Mouse (Mus musculus) MEL-GATA-1-ER (cell line): ENCODE measurements around the gene Wfdc13.

ENCODE experiments used
- DNase-seq: peaks from one replicate; pipeline ENCODE4 v3.0.0-alpha.2; 2012; ENCODE audit warnings: low read depth; ENCODE audit errors: extremely low read depth

The Wfdc13 gene

DNA sequence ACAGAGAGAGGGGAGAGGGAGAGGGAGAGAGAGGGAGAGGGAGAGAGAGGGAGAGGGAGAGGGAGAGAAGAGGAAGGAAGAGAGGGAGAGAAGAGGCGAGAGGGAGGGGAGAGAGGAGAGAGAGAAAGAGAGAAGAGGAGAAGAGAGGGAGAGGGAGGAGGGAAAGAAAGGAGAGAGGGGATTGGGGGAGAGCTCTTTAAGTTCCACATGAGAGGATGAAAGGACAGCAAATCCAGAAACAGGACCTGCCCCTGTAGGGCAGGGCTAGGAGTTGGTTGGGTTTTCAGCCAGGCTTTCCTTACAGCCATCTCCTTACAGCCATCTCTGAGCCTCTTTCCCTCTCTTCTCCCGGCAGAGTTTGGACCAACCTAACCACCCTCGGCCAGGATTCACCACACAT lies at the start of gene Wfdc13:
TSS of gene Wfdc13 (plus strand) at position 301 of the 400 bp plus-strand sequence.
- DNase-seq, result no peak

DNA sequence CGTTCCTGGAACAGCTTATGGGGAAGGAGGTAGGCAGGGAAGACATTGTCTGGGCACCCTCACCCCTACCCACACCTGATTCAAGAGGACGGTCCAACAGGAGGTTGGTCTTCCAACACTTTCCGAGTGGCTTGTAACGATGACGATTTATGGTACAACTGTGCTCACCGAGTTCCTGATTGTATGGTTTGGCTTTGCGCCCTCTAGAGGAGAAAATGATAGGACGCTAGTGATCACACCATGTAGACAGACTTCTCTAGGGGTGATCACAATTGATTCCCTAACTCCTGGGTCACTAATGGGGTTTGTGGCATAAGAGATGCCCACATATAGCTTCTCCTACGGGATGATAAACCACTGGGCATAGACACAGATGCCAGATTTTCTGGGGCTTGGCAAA lies 49.6 kb upstream of the Wfdc13 start:
- DNase-seq, result peak; percentile 22

DNA sequence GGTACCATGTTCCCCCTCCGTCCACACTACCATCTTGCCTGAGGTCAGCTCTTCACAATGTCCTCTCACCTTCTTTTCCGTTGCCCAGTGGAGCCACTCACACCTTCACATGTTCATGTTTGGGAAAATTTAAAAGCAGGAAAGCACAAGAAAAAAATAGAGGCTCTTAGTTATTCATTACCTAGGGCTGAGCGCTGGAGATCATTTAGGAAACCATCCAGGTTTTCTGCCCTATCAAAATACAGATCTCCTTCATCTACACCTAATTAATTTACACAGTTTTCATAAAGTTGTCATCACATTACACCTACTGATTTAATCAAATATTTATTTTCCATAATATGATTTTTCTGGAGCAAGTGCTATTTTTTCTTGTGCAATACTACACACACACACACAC lies 46.2 kb upstream of the Wfdc13 start, which contains the start of gene Wfdc16:
TSS of gene Wfdc16 (minus strand) at position 101 of the 400 bp plus-strand sequence.
- no peak for DNase-seq

DNA sequence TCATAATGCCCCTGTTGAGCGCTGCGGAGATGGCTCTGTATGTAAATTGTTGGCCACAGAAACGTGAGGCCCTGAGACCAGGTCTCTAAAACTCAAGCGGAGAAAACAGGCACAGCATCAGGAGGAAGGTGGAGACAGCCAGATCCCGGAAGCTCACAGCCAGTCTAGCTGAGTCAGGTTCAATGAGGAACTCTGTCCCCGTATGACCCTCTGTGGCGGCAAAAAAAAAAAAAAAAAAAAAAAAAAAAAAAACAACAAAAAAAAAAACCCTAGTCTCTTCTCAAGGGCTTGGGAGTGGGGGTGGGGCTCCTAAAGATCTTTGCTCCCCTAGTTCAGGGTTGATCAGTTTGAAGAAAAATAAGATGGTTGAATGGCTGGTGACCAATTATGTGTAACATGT lies 43.8 kb upstream of the Wfdc13 start:
- DNase-seq, result peak; percentile 81

DNA sequence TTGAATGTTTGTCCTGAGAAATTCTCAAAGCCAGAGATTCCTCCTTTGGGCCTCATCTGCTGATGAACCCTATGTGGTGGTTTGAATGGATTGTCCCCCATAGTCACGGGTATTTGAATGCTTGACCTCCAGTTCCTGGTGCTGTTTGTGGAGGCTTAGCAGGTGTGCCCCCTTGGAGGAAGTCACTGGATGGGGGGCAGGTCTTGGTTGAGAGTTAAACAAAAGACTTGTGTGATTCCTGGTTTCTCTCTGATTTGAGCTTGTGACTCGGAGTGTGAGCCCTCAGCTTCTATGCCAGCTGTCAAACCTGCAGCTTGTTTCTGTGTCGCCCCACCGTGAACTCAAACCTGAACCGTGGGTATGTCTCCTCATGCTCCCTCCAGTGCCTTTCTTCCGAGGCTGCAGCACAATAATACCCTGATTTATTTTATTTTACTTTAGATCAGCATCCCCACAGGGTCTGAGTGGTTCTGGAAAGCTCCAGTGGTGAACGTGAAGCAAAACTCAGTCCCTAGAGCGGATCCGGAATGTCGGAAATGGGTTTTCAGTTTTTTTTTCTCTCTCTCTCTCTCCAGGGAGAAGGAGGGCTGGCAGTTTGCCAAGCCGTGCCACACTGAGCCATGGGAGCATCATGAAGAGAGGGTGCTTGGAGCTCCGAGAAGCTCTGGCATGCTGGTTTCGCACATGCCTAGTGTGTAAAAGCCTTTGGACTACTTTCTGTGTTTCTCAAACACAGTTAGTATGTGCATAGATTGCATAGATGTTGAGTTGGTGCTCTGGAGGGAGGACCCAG lies 42.8 kb upstream of the Wfdc13 start:
- no peak for DNase-seq

DNA sequence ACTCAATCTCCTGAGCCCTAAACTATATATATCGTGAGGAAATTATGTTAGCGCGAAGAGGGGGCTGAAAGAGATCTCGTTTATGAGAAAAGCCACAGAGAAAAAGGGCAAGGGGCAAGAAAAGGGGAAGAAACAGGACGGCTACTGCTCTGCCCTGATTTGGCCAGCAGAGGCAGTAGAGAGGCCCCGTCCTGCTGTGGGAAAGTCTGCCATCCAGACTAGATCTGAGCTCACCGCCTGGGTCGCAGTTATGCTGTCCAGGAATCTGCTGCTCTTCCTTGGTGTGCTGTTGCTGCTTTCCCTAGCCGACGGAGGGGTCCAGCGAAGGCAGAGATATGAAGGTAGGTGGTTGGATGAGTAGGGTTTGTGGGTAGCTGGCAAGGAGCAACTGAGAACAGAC lies 29.0 kb upstream of the Wfdc13 start, which contains the start of gene Wfdc10:
TSS of gene Wfdc10 (plus strand) at position 189 of the 400 bp plus-strand sequence.
- DNase-seq, result peak; percentile 25

DNA sequence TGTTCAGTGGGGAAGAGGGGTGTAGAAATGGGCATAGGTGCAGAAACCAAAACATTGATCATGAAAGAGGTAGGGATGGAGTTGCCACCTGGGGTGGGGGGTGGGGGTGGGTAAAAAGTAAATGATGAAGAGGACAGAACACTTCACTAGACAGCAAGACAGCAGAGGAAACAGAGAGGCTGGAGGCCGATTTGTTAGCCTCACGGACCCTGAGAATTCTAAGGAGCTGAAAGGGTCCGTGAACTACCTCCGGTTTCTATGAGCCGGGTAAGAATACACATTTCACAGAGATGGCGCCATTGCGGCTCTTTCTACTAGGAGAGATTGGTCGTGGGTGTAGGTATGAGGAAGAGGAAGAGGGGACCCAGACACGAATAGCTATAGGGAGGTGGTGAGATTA lies 28.4 kb upstream of the Wfdc13 start, which contains the start of gene Wfdc9:
TSS of gene Wfdc9 (minus strand) at position 101 of the 400 bp plus-strand sequence.
- no peak for DNase-seq

DNA sequence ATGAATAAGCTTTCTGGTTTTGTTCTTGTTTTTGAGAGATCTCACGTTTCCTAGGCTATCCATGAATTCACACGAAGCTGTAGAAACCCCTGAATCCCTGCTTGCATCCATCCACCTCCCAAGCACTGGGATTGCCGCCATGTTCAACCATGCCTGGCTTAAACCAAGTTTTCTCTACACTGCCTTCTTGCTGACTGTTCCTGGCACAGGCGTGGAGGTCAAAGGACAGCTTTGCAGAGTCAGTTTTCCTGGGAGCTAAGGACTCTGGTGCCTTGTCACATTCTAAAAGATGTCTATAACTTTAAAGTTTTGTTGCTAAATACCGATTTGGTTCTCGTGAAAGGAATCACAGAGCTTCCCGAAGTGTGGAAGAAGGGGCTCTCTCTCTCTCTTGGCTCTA lies 20.1 kb upstream of the Wfdc13 start:
- no peak for DNase-seq

DNA sequence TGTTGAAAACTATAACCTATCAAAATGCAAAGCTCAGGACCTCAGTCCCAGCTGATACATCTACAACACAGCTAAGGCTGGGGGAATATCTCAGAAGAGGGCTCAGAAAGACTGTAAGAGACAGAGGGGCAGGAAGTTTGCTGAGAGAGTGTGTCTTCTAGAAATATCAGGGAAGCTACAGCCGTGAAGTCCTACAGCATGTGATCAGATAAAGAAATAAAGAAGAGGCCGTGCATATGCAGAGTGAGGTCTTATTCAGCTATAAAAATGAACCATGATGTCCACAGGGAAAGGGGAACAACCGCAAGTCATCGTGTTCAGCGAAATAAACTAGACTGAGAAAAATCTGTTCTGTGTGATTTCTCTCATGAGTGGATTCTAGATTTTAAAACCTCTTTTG lies 14.6 kb upstream of the Wfdc13 start:
- peak; percentile 47 for DNase-seq

DNA sequence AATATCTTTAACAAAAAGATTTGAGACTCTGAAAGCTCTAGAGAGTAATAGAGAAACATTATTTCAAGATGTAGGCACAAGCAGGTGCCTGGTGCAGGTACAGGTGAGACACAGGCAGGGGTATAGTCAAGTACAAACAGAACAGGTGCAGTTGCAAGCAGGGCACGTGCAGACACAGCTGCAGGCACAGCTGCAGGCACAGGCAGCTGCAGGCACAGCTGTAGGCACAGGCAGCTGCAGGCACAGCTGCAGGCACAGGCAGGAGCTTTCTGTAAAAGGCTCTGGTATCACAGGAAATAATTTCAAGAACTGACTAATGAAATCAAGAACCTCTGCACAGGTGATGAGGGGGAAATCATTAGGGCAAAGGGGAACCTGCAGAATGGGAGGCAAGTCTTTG lies 14.0 kb upstream of the Wfdc13 start:
- no peak for DNase-seq

DNA sequence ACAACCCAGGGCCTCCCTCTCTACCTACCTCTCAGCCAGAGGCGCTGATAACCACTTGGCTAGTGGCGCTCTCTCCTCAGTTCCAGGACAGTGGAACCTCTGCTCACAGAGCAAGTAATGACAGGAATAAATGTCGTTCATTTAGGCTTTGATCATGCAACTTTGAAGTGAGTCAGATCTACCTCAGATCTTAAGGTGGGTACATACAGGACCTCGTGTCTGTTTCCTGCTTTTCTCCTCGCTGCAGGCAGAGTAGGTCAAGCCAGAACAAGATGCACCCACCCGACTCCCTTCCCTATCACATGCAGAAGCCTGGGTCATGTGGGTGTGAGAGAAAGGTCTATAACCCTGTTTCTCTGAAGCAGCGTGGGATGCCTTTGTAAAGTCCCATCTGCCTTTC lies 10.9 kb upstream of the Wfdc13 start, which contains the start of gene Wfdc11:
TSS of gene Wfdc11 (minus strand) at position 101 of the 400 bp plus-strand sequence.
- DNase-seq, result no peak

DNA sequence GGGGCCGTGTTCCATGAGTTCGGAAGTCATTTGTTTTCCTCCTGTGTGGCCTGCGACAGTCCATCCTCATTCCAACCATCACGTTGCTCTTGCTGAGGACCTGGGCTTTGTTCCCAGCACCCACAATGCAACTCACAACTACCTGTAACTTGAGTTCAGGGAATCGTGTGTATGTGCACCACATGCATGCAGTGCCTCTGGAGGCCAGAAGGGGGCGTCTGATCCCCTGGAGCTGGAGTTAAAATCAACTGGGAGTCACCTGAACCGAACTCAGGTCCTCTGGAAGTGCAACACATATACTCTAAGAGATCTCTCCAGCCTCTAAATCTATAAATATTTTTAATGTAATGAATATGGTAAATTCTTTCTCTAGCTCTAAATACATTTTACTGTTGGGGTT lies 8.8 kb upstream of the Wfdc13 start:
- no peak for DNase-seq

DNA sequence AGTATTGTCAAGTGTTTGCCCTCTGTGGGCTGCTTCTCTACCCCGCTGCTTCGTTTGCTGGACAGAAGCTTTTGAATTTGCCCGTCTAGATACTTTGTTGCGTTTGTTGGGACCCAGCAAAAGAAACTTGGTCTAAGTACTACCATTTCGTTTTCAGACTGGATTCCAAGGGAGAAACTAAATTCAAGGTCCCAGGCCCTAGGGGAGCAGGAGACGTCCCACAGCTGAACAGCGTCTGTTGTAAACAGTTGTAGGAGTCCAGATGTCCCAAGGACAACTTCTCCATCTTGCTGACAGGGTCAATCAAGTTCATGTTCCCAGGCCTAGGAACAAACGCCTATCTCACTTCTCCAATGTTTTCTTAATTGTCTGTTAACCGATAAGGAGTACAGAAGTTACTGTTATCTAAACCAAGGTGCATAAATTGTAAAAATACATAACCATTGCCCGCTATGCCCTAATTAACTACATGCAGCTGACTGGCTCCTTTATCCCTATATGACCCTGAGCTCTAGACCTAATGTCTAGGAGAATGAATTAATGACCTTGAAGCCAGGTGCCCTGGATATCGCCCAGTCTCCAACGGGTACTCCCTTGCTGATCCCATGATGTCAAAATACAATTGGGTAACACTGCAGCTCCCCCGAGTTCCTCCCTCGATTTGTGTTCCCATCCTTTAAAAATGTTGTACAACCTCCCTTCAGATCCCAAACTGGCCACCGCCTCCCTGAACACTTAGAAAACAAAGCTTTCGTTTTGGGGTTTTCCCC lies 7.8 kb upstream of the Wfdc13 start:
- peak; percentile 80 for DNase-seq

DNA sequence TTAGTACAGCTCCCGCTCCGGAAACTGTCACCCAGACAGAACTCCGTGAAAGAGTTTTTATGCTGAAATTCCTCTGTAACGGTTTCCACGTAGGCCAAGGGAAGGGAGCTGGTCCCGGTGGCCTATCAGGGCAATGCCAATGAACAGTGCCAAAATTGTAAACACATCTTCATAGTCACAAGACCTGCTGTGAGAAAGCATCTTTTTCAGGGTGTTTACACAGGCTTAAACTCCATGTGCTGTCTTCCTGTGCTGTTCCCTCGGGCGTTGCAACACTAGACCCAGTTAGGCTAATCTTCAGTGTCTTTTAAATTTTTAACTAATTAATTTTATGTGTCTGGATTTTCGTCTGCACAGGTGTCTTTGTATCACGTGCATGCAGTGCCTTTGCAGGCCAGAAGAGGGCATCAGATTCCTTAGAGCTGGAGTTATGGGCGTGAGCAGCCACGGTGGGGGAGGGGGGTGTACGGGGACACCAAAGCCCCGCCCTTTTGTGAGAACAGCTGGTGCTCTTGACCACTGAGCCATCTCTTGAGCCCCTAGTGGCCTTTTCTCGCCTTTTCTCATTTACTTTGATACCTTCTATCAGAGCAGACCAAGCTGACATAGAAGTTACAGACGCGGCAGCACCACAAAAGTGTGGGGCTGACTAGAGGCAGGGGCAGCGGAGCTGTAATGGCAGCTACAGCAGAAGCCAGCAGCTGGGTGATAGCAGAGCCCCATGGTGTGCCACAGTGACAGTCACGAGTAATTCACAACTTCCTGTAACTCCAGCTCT lies 5.9 kb upstream of the Wfdc13 start:
- DNase-seq, result peak; percentile 18

DNA sequence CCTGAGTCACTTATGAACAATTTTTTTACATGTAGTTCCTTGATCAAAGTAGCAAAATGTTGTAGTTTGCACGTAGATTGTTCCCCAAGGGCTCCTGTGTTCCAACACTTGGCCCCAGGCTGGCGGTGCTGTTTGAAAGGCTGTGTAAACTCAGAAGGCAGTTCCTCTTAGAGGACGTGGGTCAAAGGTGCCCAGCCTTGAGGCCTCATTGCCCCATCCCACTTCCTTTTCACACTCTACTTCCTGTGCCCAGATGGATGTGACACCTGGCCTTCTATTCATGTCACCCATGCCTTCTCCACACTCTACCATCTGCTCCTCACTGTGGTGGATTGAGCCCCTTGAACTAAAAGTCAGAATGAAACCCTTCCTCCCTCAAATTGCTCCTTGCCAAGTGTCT lies 5.0 kb upstream of the Wfdc13 start:
- no peak for DNase-seq

DNA sequence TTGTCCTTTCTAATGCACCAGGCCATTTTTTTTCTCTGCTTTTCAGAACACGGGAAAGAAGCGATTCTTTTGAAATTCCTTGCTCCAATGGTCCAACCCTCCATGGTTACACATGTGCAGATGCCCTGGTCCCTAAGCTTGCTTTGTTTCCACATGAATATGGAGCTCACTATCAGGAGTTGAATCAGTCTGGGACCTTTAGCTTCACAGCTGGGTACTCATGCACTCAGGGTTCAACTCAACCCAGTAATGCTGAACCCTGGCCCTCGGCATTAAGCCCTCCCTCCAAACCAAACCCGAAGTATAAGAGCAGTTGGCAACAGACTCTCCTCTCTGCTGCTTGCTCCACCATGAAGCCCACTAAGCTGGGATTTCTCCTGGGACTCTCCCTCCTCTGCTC lies 13.3 kb downstream of the Wfdc13 start, which contains the start of gene Spint4:
TSS of gene Spint4 (plus strand) at position 301 of the 400 bp plus-strand sequence.
- no peak for DNase-seq

DNA sequence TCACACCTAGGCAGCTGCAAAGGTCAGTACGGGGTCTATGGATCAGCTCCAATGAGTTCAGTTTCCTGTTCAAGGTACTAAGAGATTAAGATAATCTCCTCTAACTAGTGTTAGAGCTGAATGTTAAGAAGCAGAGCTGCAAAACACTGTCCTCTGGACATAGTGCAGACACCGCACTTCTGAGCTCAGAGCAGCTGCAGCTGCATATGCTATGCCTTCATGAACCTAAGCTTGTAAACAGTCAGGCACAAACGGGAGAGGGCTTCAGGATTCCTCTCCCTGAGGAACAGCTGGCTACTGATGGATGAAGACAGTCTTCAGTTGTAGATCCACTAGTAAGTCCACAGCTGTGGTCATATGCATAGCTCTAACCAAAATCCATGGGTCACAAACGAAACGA lies 16.1 kb downstream of the Wfdc13 start:
- no peak for DNase-seq

DNA sequence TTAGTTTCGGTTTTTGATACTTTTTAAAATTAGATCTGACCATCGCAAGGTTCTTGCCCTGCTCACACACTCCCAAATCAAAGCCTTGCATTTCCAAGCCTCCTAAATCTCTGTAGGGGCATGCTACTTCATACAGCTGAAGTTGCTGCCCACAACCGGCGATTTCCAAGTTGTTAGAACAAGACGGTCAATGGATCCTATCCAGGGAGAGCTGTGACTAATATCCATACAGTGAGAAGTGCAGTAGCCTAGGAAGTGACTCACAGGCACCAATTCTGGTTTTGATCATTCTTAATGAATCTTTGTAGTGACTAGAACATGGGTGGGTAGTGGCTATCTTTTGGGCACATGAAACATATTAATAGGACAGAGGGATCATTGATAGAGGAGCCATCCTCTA lies 16.9 kb downstream of the Wfdc13 start:
- no peak for DNase-seq

DNA sequence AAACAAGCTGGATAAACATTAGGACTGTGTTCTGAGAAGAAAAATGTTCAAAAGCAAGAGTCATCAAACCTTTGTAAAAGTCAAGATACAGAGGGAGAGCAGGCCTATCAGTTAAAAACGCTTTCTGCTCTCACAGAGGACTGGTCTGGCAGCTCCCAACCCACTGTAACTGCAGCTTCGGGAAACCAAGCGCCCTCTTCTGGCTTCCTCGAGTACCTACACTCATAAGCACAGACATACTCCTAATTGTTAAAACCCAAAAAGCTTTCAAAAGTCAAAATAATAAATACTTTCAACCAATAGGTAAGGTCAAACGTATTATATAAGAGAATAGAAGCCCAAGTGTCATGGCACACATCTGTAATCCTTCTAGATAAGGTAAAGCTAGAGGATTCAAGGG lies 19.3 kb downstream of the Wfdc13 start:
- no peak for DNase-seq

DNA sequence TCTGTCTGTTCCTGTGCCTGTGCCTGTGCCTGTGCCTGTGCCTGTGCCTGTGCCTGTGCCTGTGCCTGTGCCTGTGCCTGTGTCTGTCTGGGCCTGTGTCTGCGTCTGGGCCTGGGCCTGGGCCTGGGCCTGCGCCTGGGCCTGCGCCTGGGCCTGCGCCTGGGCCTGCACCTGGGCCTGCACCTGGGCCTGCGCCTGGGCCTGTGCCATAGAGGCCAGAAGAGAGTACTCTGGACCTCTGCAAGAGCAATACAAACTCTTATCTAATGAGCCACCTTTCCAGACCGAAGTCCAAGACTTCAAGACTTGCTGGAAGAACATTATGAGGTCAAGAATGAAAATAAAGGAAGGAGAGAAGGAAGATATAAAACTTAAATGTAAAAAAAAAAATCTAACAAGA lies 20.4 kb downstream of the Wfdc13 start:
- DNase-seq, result no peak

DNA sequence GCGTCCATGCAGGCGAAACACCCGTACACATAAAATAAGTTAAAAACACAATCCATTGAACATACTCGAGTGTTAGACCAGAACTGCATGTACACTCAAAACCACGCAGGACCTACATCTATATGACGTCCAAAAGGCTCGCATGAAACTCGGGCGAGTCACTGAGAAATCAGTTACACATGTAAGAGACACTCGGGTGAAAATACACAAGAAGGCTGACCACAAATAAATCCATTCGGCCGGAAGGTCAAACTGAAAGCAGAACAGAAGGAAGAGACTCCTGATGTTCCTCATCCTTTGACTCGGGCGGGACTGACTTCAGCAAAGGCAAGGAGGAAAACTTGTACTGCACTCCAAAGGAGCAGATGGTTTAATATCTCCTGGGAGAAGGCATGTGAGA lies 21.1 kb downstream of the Wfdc13 start:
- DNase-seq, result no peak

DNA sequence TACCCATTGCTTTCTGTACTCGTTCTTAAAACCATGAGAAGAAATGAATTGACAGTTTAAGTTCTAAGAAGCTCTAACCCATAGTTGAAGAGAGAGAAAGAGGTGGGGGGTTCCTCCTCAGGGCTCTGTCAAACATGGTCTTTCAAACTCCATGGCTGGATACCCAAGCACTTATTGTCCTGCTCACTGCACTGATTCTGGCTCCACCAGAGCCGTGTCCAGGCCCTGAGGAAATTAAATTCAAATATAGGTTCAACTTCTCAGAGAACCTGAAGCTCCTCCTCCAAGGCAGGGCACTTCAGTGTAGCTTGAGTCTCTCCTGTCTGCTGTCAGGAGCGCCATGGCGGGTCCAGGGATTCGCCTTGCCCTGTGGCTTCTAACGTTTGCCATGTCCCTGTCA lies 30.1 kb downstream of the Wfdc13 start, which contains the start of gene Spint5:
TSS of gene Spint5 (plus strand) at position 301 of the 400 bp plus-strand sequence.
- no peak for DNase-seq
